ENCODE assay signal across 7 mouse cellular contexts in genomic region chr6:148940383-148940782, GRCm38 (mm10). TPM values are rescaled to one million over a fixed set of nuclear protein-coding genes. Genes with fewer than 3 reads are reported as not detected.
DNase-seq lines count a peak whose midpoint lies in the region; ATAC-seq and TF ChIP-seq lines count a peak whose summit lies in the region.
"Not testable (repeated sequence)": the region's sequence is repeated elsewhere in the genome, so short reads cannot be mapped to it uniquely, and the experiment has no call there.

No protein-coding gene starts in this region.

- not testable (repeated sequence) for H3K27me3 ChIP-seq in hindbrain, postnatal 0 days (ENCODE audit: insufficient read depth, low read length); splenic B cell, adult 2 months (ENCODE audit: control insufficient read depth, insufficient read depth, low read length, poor library complexity, severe bottlenecking)

- 92% methylated on average over 2 of the region's 3 CpGs for WGBS in hindbrain, postnatal 0 days

- H3K36me3 ChIP-seq in hindbrain, postnatal 0 days (ENCODE audit: insufficient read depth, low read length); splenic B cell, adult 2 months (ENCODE audit: control insufficient read depth, insufficient read depth, low read length, poor library complexity, severe bottlenecking): not testable (repeated sequence)

- not testable (repeated sequence) for H3K27ac ChIP-seq in hindbrain, postnatal 0 days

- peak; percentile 40; the same call in 1 of the 2 replicates for TF ChIP-seq CTCF in hindbrain, postnatal 0 days (IDR thresholded peaks at IDR 0.05; ENCODE audit: low read depth)

- H3K9me3 ChIP-seq in hindbrain, postnatal 0 days (ENCODE audit: low read length) = not testable (repeated sequence)

- DNase-seq in B cell, adult 2 months = peak; percentile 51 to 59
- peak; percentile 28 for DNase-seq in MEL-GATA-1-ER (ENCODE audit: extremely low read depth, low read depth)
- DNase-seq in hindbrain, postnatal 0 days (ENCODE audit: low spot score) = not testable (repeated sequence)
- DNase-seq in left cerebral cortex, postnatal 4 days = peak; percentile 7
- DNase-seq in splenic B cell, adult 2 months (ENCODE audit: low read depth, low spot score) = peak; percentile 79

- not testable (repeated sequence) for H3K4me3 ChIP-seq in hindbrain, postnatal 0 days (ENCODE audit: low read length)

- ATAC-seq in common myeloid progenitor, adult 5-6 weeks (replicated peaks; ENCODE audit: low read depth, poor library complexity, severe bottlenecking) = peak; percentile 57
- ATAC-seq in hindbrain, postnatal 0 days = not testable (repeated sequence)
- peak; percentile 39; the same call in 1 of the 2 replicates for ATAC-seq in megakaryocyte, adult 5-6 weeks (ENCODE audit: poor library complexity, severe bottlenecking)

- not testable (repeated sequence) for H3K9ac ChIP-seq in hindbrain, postnatal 0 days (replicated peaks; ENCODE audit: low read length)

- not testable (repeated sequence) for H3K4me2 ChIP-seq in hindbrain, postnatal 0 days (ENCODE audit: low read depth, low read length)

- intact Hi-C loops in left cerebral cortex, postnatal 4 days (cut with DNase I) = not testable (repeated sequence)

- H3K4me1 ChIP-seq in hindbrain, postnatal 0 days (ENCODE audit: insufficient read depth, low read length) = not testable (repeated sequence)

RNA-seq across cellular contexts. Expression of gene Sinhcaf, which starts 5.9 kb away (rescaled TPM):
- total RNA-seq in common myeloid progenitor, adult 5-6 weeks (2017) = 115 and 126 TPM in 2 replicates
- total RNA-seq in hindbrain, postnatal 0 days (2014; rRNA removed) = 19.1 and 25.9 TPM in 2 replicates
- polyA plus RNA-seq in hindbrain, postnatal 0 days (2015; fragmentation: Nextera tagmentation; extraction: Ambion mirVana) = 19.2 and 23.0 TPM in 2 replicates
- 1 to 10 TPM; 8.2 to 9.6 TPM for total RNA-seq in left cerebral cortex, postnatal 4 days (2021)
- total RNA-seq in megakaryocyte, adult 5-6 weeks (2015) = 12.4 and 16.8 TPM in 2 replicates
- total RNA-seq in megakaryocyte, adult 5-6 weeks (2017) = 31.7 and 33.8 TPM in 2 replicates

RNA-seq across cellular contexts. Expression of gene Caprin2, which starts 44.3 kb away (rescaled TPM):
- 11.0 and 17.0 TPM in 2 replicates for total RNA-seq in common myeloid progenitor, adult 5-6 weeks (2017)
- 11.5 and 20.3 TPM in 2 replicates for total RNA-seq in hindbrain, postnatal 0 days (2014; rRNA removed)
- 6.8 and 7.1 TPM in 2 replicates for polyA plus RNA-seq in hindbrain, postnatal 0 days (2015; fragmentation: Nextera tagmentation; extraction: Ambion mirVana)
- total RNA-seq in left cerebral cortex, postnatal 4 days (2021) = 10 to 100 TPM in 1 of 2 experiments, 1 to 10 TPM in 1; 9.5 to 11.5 TPM
- total RNA-seq in megakaryocyte, adult 5-6 weeks (2015) = 2.1 and 2.6 TPM in 2 replicates
- total RNA-seq in megakaryocyte, adult 5-6 weeks (2017) = 3.2 and 11.3 TPM in 2 replicates
